Mouse (Mus musculus) limb, embryonic 15.5 days (tissue): Measurements from ENCODE around the gene Clk2. TPM values are rescaled to one million over a fixed set of nuclear protein-coding genes. Genes with fewer than 3 reads are reported as not detected.
A peak's percentile ranks its signal among the peaks of the same experiment; 100 is the strongest.
"Not testable (repeated sequence)": the region's sequence is repeated elsewhere in the genome, so short reads cannot be mapped to it uniquely, and the experiment has no call there.

Experiments used
- ATAC-seq: fragments of 200-750 bp; cut with Nextera tagmentation; 2 replicates; pipeline ENCODE4 v1.8.0; 2017; ENCODE audit warnings: low read depth, moderate TSS enrichment; ENCODE audit not compliant: insufficient number of reproducible peaks, low FRiP score, low TSS enrichment
- H3K27ac ChIP-seq: fragments of 300-500 bp; sonication (generic); 2 replicates; pipeline ENCODE4 v1.5.1; 2015; ENCODE audit warnings: moderate library complexity, mild to moderate bottlenecking, inconsistent platforms
- H3K27me3 ChIP-seq: fragments of 300-500 bp; sonication (generic); 2 replicates; pipeline ENCODE4 v1.6.1; 2015; ENCODE audit warnings: inconsistent platforms
- H3K36me3 ChIP-seq: fragments of 300-500 bp; sonication (generic); 2 replicates; pipeline ENCODE4 v1.6.1; 2015; ENCODE audit warnings: inconsistent platforms
- H3K4me1 ChIP-seq: fragments of 300-500 bp; sonication (generic); 2 replicates; pipeline ENCODE4 v1.6.1; 2015; ENCODE audit warnings: inconsistent platforms
- H3K4me2 ChIP-seq: fragments of 300-500 bp; sonication (generic); 2 replicates; pipeline ENCODE4 v1.6.1; 2015; ENCODE audit warnings: mild to moderate bottlenecking, inconsistent platforms
- H3K4me3 ChIP-seq: fragments of 300-500 bp; sonication (generic); 2 replicates; pipeline ENCODE4 v1.5.1; 2015; ENCODE audit warnings: mild to moderate bottlenecking, inconsistent platforms
- H3K9ac ChIP-seq: fragments of 300-500 bp; sonication (generic); 2 replicates; pipeline ENCODE4 v1.6.1; 2015; ENCODE audit warnings: inconsistent platforms
- H3K9me3 ChIP-seq: fragments of 300-500 bp; sonication (generic); 2 replicates; pipeline ENCODE4 v1.6.1; 2016; ENCODE audit warnings: inconsistent platforms
- WGBS: fragments of 180-500 bp; shearing (Covaris S2); methylation state at CpG from one replicate; pipeline ENCODE4 v1.1.7; 2015; 5-methylcytosine and 5-hydroxymethylcytosine counted together
- polyA plus RNA-seq: library from polyadenylated mRNA; unstranded; fragments of >200 nt; fragmentation: Nextera tagmentation; extraction: Ambion mirVana; gene quantifications from 2 replicates; pipeline ENCODE4 v1.2.1, GENCODE M21; 2015

The Clk2 gene
- polyA plus RNA-seq, 1 experiment from 2014 or later = 25.0 TPM

GRCm38 (mm10) chr3:89213803-89214530, 49.4 kb downstream of the Clk2 start:
- no peaks in the 10 kb centered on the region for H3K9me3 ChIP-seq
- no peaks in the 10 kb centered on the region for H3K27me3 ChIP-seq
- peak overlapping the region; percentile 96 for H3K27ac ChIP-seq
- peaks cover 24% of the 10 kb centered on the region for H3K36me3 ChIP-seq
- WGBS = under 1% methylated on average over 68 of the region's 69 CpGs
- H3K4me2 ChIP-seq = peak overlapping the region; percentile 68
- H3K9ac ChIP-seq = peak overlapping the region; percentile 61
- H3K4me3 ChIP-seq = peak overlapping the region; percentile 73
- H3K4me1 ChIP-seq = peaks cover 50% of the 10 kb centered on the region
- peak; percentile 91 for ATAC-seq

- Histone ChIP-seq H3K4me3 (peak within 1 kb of the TSS; percentile 73), H3K27ac (peak within 1 kb of the TSS; percentile 96), H3K27me3 (no peaks in the 10 kb centered on the region), H3K36me3 (peaks cover 22% of the 10 kb centered on the region), H3K9me3 (no peaks in the 10 kb centered on the region), H3K4me2 (peak within 1 kb of the TSS; percentile 68), H3K4me1 (peaks cover 45% of the 10 kb centered on the region), H3K9ac (peak within 1 kb of the TSS; percentile 61)
- WGBS = under 1% methylated on average over 17 of the region's 19 CpGs
- ATAC-seq = no peak
Observed at GRCm38 (mm10) chr3:89214681-89215411, 50.3 kb downstream of the Clk2 start, which contains the start of gene Thbs3. Thbs3 (plus strand) TSS chr3:89215180.

- H3K27me3 ChIP-seq = no peaks in the 10 kb centered on the region
- WGBS = 2% methylated on average over 6 of the region's 6 CpGs
- peaks cover 35% of the 10 kb centered on the region for H3K4me1 ChIP-seq
- H3K36me3 ChIP-seq = peaks cover 20% of the 10 kb centered on the region
- H3K9ac ChIP-seq = peak overlapping the region; percentile 40
- peak overlapping the region; percentile 96; the same call in 1 of the 2 replicates for H3K27ac ChIP-seq
- H3K4me3 ChIP-seq = peak overlapping the region; percentile 73
- no peaks in the 10 kb centered on the region for H3K9me3 ChIP-seq
- ATAC-seq = no peak
- peak overlapping the region; percentile 68 for H3K4me2 ChIP-seq
Observed at GRCm38 (mm10) chr3:89215853-89216252, 51.3 kb downstream of the Clk2 start.

GRCm38 (mm10) chr3:89216407-89216806, 51.8 kb downstream of the Clk2 start:
- WGBS = 70% methylated on average over 7 of the region's 7 CpGs
- ATAC-seq, H3K9ac ChIP-seq: not testable (repeated sequence)

GRCm38 (mm10) chr3:89218271-89218670, 53.7 kb downstream of the Clk2 start:
- 82% methylated on average over 1 of the region's 1 CpGs for WGBS
- no peaks in the 10 kb centered on the region for H3K27me3 ChIP-seq
- no peak overlapping the region for H3K27ac ChIP-seq
- H3K4me2 ChIP-seq = no peak overlapping the region
- H3K9ac ChIP-seq = no peak overlapping the region
- no peak for ATAC-seq
- H3K4me3 ChIP-seq = no peak overlapping the region
- peaks cover 32% of the 10 kb centered on the region for H3K36me3 ChIP-seq
- H3K4me1 ChIP-seq = peaks cover 22% of the 10 kb centered on the region
- H3K9me3 ChIP-seq = no peaks in the 10 kb centered on the region

More at GRCm38 (mm10) chr3:89216407-89216806, 51.8 kb downstream of the Clk2 start:
- not testable (repeated sequence) for H3K27me3 ChIP-seq, H3K9me3 ChIP-seq, H3K27ac ChIP-seq
- H3K4me2 ChIP-seq = peak overlapping the region; percentile 68
- H3K36me3 ChIP-seq = peaks cover 20% of the 10 kb centered on the region
- peaks cover 32% of the 10 kb centered on the region for H3K4me1 ChIP-seq
- peak overlapping the region; percentile 73; the same call in 1 of the 2 replicates for H3K4me3 ChIP-seq

GRCm38 (mm10) chr3:89219546-89219945, 55.0 kb downstream of the Clk2 start:
- peaks cover 19% of the 10 kb centered on the region for H3K4me1 ChIP-seq
- no peak overlapping the region for H3K4me2 ChIP-seq
- no peaks in the 10 kb centered on the region for H3K27me3 ChIP-seq
- no peak overlapping the region for H3K27ac ChIP-seq
- H3K9ac ChIP-seq = peak overlapping the region; percentile 10; the same call in 1 of the 2 replicates
- no peak for ATAC-seq
- H3K4me3 ChIP-seq = no peak overlapping the region
- H3K36me3 ChIP-seq = peaks cover 41% of the 10 kb centered on the region
- WGBS = 41% methylated on average over 8 of the region's 8 CpGs
- no peaks in the 10 kb centered on the region for H3K9me3 ChIP-seq

- Histone ChIP-seq H3K4me1 (peaks cover 11% of the 10 kb centered on the region), H3K9ac (no peak overlapping the region), H3K4me2 (no peak overlapping the region), H3K4me3 (no peak overlapping the region), H3K36me3 (peaks cover 52% of the 10 kb centered on the region), H3K27me3 (no peaks in the 10 kb centered on the region), H3K27ac (no peak overlapping the region), H3K9me3 (no peaks in the 10 kb centered on the region)
- no peak for ATAC-seq
- 51% methylated on average over 5 of the region's 5 CpGs for WGBS
Observed at GRCm38 (mm10) chr3:89221167-89221566, 56.6 kb downstream of the Clk2 start.

GRCm38 (mm10) chr3:89224796-89225195, 60.2 kb downstream of the Clk2 start:
- Histone ChIP-seq H3K4me2 (no peak overlapping the region), H3K36me3 (peaks cover 46% of the 10 kb centered on the region), H3K4me1 (peaks cover 33% of the 10 kb centered on the region), H3K4me3 (no peak overlapping the region), H3K9me3 (no peaks in the 10 kb centered on the region), H3K27me3 (no peaks in the 10 kb centered on the region), H3K9ac (no peak overlapping the region), H3K27ac (no peak overlapping the region)
- ATAC-seq = no peak
- WGBS = 82% methylated on average over 11 of the region's 11 CpGs

- 65% methylated on average over 12 of the region's 12 CpGs for WGBS
Observed at GRCm38 (mm10) chr3:89225321-89225815, 60.8 kb downstream of the Clk2 start.

GRCm38 (mm10) chr3:89225918-89226317, 61.3 kb downstream of the Clk2 start:
- Histone ChIP-seq H3K4me1 (peaks cover 33% of the 10 kb centered on the region), H3K27ac (no peak overlapping the region), H3K9ac (no peak overlapping the region), H3K4me3 (no peak overlapping the region), H3K4me2 (peak overlapping the region; percentile 64; the same call in 1 of the 2 replicates), H3K36me3 (peaks cover 38% of the 10 kb centered on the region), H3K9me3 (no peaks in the 10 kb centered on the region), H3K27me3 (no peaks in the 10 kb centered on the region)
- no peak for ATAC-seq
- WGBS = 47% methylated on average over 4 of the region's 4 CpGs

More at GRCm38 (mm10) chr3:89225321-89225815, 60.8 kb downstream of the Clk2 start:
- H3K36me3 ChIP-seq = peaks cover 40% of the 10 kb centered on the region
- H3K27ac ChIP-seq = no peak overlapping the region
- no peak overlapping the region for H3K4me2 ChIP-seq
- no peaks in the 10 kb centered on the region for H3K9me3 ChIP-seq
- H3K27me3 ChIP-seq = no peaks in the 10 kb centered on the region
- no peak for ATAC-seq
- no peak overlapping the region for H3K9ac ChIP-seq
- H3K4me1 ChIP-seq = peaks cover 33% of the 10 kb centered on the region
- no peak overlapping the region for H3K4me3 ChIP-seq

GRCm38 (mm10) chr3:89226361-89226760, 61.8 kb downstream of the Clk2 start:
- Histone ChIP-seq H3K27me3 (no peaks in the 10 kb centered on the region), H3K9ac (peak overlapping the region; percentile 14; the same call in 1 of the 2 replicates), H3K36me3 (peaks cover 34% of the 10 kb centered on the region), H3K27ac (peak overlapping the region; percentile 78), H3K4me2 (peak overlapping the region; percentile 64), H3K4me1 (peaks cover 33% of the 10 kb centered on the region), H3K4me3 (peak overlapping the region; percentile 43; the same call in 1 of the 2 replicates), H3K9me3 (no peaks in the 10 kb centered on the region)
- WGBS = 33% methylated on average over 11 of the region's 11 CpGs
- ATAC-seq = no peak
